Mouse (Mus musculus): ENCODE measurements around the gene Rps6kl1.

Rps6kl1 gene

GRCm38 (mm10) chr12:85151002-85151774, at the start of gene Rps6kl1:
Gene Rps6kl1, minus strand, starts transcription at chr12:85151264.
- in situ Hi-C loops (cut with MboI) = no loop called here

DNA sequence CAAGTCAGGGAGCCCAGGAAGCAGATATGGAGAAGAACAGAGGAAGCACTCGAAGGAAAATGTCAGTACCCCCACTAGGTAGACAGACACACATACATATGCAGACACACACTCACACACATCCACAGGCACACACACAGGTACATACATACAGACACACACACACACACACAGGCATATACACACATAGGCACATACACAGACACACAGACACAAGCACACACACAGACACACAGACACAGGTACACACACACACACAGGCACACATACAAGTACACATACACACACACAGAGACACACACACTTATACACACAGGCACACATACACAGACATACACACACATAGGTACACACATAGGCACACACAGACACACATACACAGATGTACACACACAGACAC, 48.9 kb upstream of the Rps6kl1 start:
- in situ Hi-C loops (cut with MboI) = no loop called here

GRCm38 (mm10) chr12:85197936-85198335, 46.9 kb upstream of the Rps6kl1 start:
- in situ Hi-C loops (cut with MboI) = no loop called here

GRCm38 (mm10) chr12:85197371-85197770, 46.3 kb upstream of the Rps6kl1 start:
- in situ Hi-C loops (cut with MboI) = no loop called here

DNA sequence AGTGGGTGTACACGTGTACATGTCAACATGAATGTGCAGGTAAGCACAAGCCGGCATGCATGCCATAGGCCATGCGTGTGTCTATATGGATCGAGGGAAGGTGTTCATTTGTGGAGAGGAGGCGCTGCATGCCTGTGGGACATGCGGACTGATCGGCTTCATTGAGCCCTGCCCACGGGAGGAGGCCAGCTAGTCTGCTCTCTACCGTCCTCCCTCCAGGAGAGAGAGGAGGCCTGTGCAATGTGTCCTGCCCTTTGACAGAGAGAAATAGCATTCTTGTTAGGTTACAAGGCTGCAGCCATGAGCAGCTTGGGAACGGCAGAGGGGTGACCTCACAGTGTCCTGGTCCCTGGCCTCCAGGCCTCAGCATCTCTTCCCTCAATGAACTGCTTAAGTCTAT, 45.1 kb upstream of the Rps6kl1 start:
- in situ Hi-C loops (cut with MboI) = no loop called here

DNA sequence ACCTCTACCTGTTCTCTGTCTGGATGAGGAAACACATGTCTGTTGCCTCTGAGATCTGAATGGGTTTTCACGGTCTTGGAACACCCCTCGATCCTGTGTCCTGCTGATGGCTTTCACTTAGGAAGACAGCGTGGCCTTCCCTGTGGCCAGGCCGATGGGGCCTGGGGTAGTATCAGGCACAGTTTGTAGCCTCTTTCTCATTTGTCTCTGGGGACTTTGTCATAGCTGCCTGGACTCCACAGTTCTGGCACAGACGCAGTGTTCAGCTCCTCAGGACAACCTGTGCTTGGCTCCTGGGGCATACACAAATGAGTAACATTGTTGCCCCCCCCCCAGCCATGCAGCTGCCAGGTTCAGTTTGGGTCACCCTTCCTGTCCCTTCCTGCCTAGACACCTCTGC, 44.0 kb upstream of the Rps6kl1 start:
- in situ Hi-C loops (cut with MboI) = no loop called here

GRCm38 (mm10) chr12:85194623-85195018, 43.6 kb upstream of the Rps6kl1 start:
- in situ Hi-C loops (cut with MboI) = no loop called here

DNA sequence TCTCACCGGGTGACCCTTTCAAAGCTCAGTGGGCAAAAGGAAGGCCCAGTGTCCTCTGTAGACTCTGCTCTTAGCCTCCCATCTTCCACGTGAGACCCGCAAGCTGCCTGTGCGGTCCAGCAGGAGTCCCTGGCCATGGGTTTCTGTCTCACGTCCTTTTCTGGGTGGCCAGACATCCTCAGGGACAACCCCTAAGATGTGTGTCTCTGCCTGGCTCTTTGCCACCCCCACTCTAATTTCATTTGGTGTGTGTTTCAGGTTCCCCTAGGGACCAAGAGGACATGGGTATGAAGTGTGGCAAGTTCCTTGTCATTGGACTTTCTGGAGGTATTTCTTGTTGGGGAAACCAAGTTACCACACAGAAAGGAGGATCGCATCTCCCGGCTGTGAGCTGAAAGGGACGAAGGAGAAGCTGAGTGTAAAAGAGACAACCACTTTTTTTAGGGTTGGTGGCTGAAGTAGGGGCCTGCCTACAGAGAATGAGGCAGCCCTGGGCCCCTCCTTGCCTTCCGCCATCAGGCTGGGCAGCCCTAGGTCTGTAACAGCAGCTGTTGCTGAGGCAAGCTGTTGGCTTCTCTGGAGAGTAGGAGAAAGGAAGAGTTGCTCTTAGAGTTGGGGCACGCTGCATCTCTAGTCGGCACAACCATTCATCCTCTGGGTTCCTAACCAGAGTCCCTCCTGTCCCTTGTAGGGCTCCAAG, 43.0 kb upstream of the Rps6kl1 start:
- in situ Hi-C loops (cut with MboI) = no loop called here

DNA sequence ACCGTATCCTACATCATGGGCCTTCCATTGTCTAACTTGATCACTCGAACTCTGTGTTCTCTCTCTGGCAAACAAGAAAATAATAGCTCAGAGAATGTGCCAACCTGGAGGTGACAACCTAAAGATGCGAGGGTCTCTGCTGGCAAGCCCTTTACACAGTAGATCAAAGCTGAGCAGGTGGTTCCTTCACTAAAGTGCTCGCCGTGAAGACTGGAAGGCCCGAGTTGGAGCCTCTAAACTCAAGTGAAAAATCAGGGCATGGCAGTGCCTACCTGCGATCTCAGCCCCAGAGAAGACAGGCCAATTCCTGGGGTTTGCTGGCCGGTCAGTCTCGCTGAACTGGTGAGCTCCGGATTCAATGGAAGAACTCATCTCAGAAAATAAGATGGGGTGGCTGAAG, 42.1 kb upstream of the Rps6kl1 start:
- in situ Hi-C loops (cut with MboI) = no loop called here

GRCm38 (mm10) chr12:85192461-85193108, 41.5 kb upstream of the Rps6kl1 start:
- in situ Hi-C loops (cut with MboI) = no loop called here

DNA sequence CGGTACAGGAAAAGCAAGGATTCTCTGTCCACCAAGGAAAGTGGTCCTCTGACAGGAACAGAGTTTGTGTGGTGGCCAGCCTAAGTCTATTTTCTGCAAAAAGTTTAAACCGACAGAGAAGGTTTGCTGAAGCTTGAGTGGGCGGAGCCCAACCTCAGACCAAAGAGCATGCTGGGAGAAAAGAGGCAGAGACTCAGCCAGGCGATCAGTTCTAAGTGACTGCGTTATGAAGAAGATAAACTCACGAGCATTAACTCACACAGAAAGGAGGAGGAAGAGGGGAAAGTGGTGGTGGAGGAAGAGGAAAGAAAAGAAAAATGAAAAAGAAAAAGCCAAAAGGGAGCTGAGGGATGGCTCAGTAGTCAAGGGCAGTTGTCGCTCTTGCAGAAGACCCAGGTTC, 39.2 kb upstream of the Rps6kl1 start:
- in situ Hi-C loops (cut with MboI) = no loop called here

DNA sequence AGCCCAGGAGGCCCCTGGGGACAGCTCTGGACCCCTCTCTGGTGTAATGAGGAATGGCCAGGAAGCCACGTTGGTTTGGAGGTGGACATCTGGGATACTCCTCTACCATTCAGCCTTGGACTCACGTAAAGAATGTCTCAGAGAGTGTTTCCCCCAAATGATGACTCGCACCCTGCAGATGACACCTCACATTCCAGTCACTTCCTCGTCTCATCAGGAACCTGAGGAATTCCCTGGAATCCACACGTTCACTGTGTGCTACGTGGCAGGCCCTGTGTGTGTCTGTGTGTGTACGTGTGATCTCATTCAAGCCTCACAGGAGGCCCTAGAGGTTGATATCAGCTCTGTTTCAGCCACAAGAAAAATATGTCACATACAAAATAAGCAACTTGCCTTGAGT, 35.3 kb upstream of the Rps6kl1 start:
- in situ Hi-C loops (cut with MboI) = no loop called here

- in situ Hi-C loops (cut with MboI) = no loop called here
Observed at GRCm38 (mm10) chr12:85185810-85186209, 34.7 kb upstream of the Rps6kl1 start.

- in situ Hi-C loops (cut with MboI) = no loop called here
Observed at GRCm38 (mm10) chr12:85184118-85184517, 33.1 kb upstream of the Rps6kl1 start.

- in situ Hi-C loops (cut with MboI) = no loop called here
Observed at GRCm38 (mm10) chr12:85182898-85183297, 31.8 kb upstream of the Rps6kl1 start.

GRCm38 (mm10) chr12:85182345-85182643, 31.2 kb upstream of the Rps6kl1 start:
- in situ Hi-C loops (cut with MboI) = no loop called here

- in situ Hi-C loops (cut with MboI) = no loop called here
Observed at GRCm38 (mm10) chr12:85181475-85182344, 30.6 kb upstream of the Rps6kl1 start.

- in situ Hi-C loops (cut with MboI) = loop anchor here (10.0 kb wide), 1 partner anchor 127 kb away; no protein-coding TSS in a partner anchor
Observed at GRCm38 (mm10) chr12:85178294-85178693, 27.2 kb upstream of the Rps6kl1 start.

GRCm38 (mm10) chr12:85177740-85178239, 26.7 kb upstream of the Rps6kl1 start, which contains the start of gene Pgf:
Gene Pgf, minus strand, starts transcription at chr12:85177790.
- in situ Hi-C loops (cut with MboI) = loop anchor here (10.0 kb wide), 1 partner anchor 127 kb away; no protein-coding TSS in a partner anchor

- in situ Hi-C loops (cut with MboI) = loop anchor here (10.0 kb wide), 1 partner anchor 128 kb away; no protein-coding TSS in a partner anchor
Observed at GRCm38 (mm10) chr12:85176846-85177523, 25.9 kb upstream of the Rps6kl1 start.
